Mouse (Mus musculus): Measurements from ENCODE around the gene Tshr. TPM values are rescaled to one million over a fixed set of nuclear protein-coding genes. Genes with fewer than 3 reads are reported as not detected.
"Not testable (repeated sequence)": the region's sequence is repeated elsewhere in the genome, so short reads cannot be mapped to it uniquely, and the experiment has no call there.

Gene Tshr
- polyA plus RNA-seq, 1 experiment from 2014 or later = 0.50 TPM

DNA sequence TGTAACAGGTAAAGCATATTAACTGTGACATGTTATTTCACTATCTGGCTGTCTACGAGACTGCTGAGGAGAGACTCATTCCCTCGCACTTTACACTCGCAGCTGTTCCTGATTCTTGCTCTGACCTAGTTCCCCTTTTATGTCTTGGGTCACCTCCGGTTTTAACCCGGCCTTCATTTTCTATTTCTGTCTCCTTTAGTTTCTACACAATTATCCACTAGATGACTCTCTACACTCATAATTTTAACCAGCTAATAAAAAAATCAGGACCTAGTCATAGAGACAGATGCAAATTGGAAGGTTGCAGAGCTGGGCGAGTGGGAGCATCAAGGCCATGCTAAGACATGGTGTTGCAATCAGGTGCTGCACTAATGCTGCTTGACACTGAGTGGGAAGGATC lies 150.2 kb downstream of the Tshr start:
- H3K36me3 ChIP-seq (ENCODE audit: control insufficient read depth, insufficient read depth, low read length) = no peaks in the 10 kb centered on the region
- H3K9me3 ChIP-seq (replicated peaks; ENCODE audit: control insufficient read depth, low read length) = no peaks in the 10 kb centered on the region
- H3K4me3 ChIP-seq (replicated peaks; ENCODE audit: low read length) = no peak overlapping the region
- H3K9ac ChIP-seq (ENCODE audit: low read length) = no peak overlapping the region
- H3K4me1 ChIP-seq (ENCODE audit: control insufficient read depth, insufficient read depth, low read length) = no peaks in the 10 kb centered on the region
- 83% methylated on average over 6 of the region's 6 CpGs for WGBS
- no peaks in the 10 kb centered on the region for H3K27me3 ChIP-seq (ENCODE audit: control insufficient read depth, insufficient read depth, low read length)
- ATAC-seq (ENCODE audit: insufficient read depth, low FRiP score) = no peak
- H3K27ac ChIP-seq (ENCODE audit: low read length) = no peak overlapping the region
- H3K4me2 ChIP-seq (ENCODE audit: low read depth, low read length) = no peak overlapping the region

- ATAC-seq (ENCODE audit: insufficient read depth, low FRiP score) = no peak
- Histone ChIP-seq H3K9ac (ENCODE audit: low read length) (no peak overlapping the region), H3K27ac (ENCODE audit: low read length) (no peak overlapping the region), H3K36me3 (ENCODE audit: control insufficient read depth, insufficient read depth, low read length) (no peaks in the 10 kb centered on the region), H3K27me3 (ENCODE audit: control insufficient read depth, insufficient read depth, low read length) (no peaks in the 10 kb centered on the region), H3K4me3 (replicated peaks; ENCODE audit: low read length) (no peak overlapping the region), H3K4me2 (ENCODE audit: low read depth, low read length) (no peak overlapping the region), H3K4me1 (ENCODE audit: control insufficient read depth, insufficient read depth, low read length) (no peaks in the 10 kb centered on the region), H3K9me3 (replicated peaks; ENCODE audit: control insufficient read depth, low read length) (no peaks in the 10 kb centered on the region)
- 86% methylated on average over 7 of the region's 7 CpGs for WGBS
Observed at GRCm38 (mm10) chr12:91540202-91540601, 155.8 kb downstream of the Tshr start.

- H3K9me3 ChIP-seq (replicated peaks; ENCODE audit: control insufficient read depth, low read length) = no peaks in the 10 kb centered on the region
- no peaks in the 10 kb centered on the region for H3K27me3 ChIP-seq (ENCODE audit: control insufficient read depth, insufficient read depth, low read length)
- H3K27ac ChIP-seq (ENCODE audit: low read length) = no peak overlapping the region
- H3K4me1 ChIP-seq (ENCODE audit: control insufficient read depth, insufficient read depth, low read length) = peaks cover 5% of the 10 kb centered on the region; the same call in 1 of the 2 replicates
- no peaks in the 10 kb centered on the region for H3K36me3 ChIP-seq (ENCODE audit: control insufficient read depth, insufficient read depth, low read length)
- 54% methylated on average over 9 of the region's 9 CpGs for WGBS
- H3K4me3 ChIP-seq (replicated peaks; ENCODE audit: low read length) = no peak overlapping the region
- H3K9ac ChIP-seq (ENCODE audit: low read length) = no peak overlapping the region
- no peak for ATAC-seq (ENCODE audit: insufficient read depth, low FRiP score)
- no peak overlapping the region for H3K4me2 ChIP-seq (ENCODE audit: low read depth, low read length)
Observed at GRCm38 (mm10) chr12:91549471-91549870, 165.1 kb downstream of the Tshr start.

DNA sequence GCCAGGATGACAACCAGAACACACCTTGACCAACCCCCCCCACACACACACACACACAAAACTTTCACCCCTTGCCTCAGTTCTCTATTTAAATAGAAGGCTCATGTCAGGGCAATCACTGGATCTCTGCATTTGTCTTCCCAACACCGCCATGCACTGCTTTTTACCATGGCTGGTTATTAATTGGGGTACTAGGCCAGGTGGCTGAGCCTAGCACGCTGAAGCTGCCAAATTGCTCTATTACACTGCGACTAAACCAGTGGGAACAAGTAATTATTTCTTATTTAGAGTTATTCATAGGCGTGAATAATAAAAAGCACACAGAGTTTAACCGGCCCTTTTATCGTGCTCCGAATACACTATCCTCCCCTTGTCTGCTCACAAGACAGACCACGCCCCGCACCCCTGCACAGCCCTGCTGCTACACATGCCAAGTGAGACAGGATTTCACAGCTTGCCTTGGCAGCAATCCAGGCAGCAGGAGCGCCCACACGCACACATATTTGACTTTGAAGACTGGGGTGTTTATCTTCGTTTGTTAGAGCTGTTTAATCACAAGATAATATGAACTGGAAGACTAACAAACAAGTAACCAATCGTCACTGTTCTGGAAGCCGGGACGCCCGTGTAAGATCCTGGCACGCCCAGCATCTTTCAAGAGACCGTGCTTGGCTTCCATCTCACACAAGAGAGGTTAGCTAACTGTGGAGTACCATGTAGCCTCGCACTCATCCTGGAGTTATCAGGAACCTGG lies 167.6 kb downstream of the Tshr start:
- peak overlapping the region; percentile 29 for H3K4me2 ChIP-seq (ENCODE audit: low read depth, low read length)
- 41% methylated on average over 19 of the region's 19 CpGs for WGBS
- ATAC-seq (ENCODE audit: insufficient read depth, low FRiP score) = peak; percentile 94

GRCm38 (mm10) chr12:91557358-91558005 lies 173.1 kb downstream of the Tshr start:
- not testable (repeated sequence) for H3K9ac ChIP-seq (ENCODE audit: low read length); H3K36me3 ChIP-seq (ENCODE audit: control insufficient read depth, insufficient read depth, low read length); H3K4me1 ChIP-seq (ENCODE audit: control insufficient read depth, insufficient read depth, low read length); H3K27me3 ChIP-seq (ENCODE audit: control insufficient read depth, insufficient read depth, low read length); H3K4me3 ChIP-seq (replicated peaks; ENCODE audit: low read length); H3K9me3 ChIP-seq (replicated peaks; ENCODE audit: control insufficient read depth, low read length); H3K4me2 ChIP-seq (ENCODE audit: low read depth, low read length)
- ATAC-seq (ENCODE audit: insufficient read depth, low FRiP score) = peak; percentile 94
- peak overlapping the region; percentile 15; the same call in 1 of the 2 replicates for H3K27ac ChIP-seq (ENCODE audit: low read length)
- WGBS = 74% methylated on average over 8 of the region's 8 CpGs

More for the DNA sequence above, 167.6 kb downstream of the Tshr start:
- Histone ChIP-seq H3K27me3 (ENCODE audit: control insufficient read depth, insufficient read depth, low read length) (no peaks in the 10 kb centered on the region), H3K36me3 (ENCODE audit: control insufficient read depth, insufficient read depth, low read length) (no peaks in the 10 kb centered on the region), H3K4me3 (replicated peaks; ENCODE audit: low read length) (no peak overlapping the region), H3K9ac (ENCODE audit: low read length) (no peak overlapping the region), H3K9me3 (replicated peaks; ENCODE audit: control insufficient read depth, low read length) (no peaks in the 10 kb centered on the region), H3K4me1 (ENCODE audit: control insufficient read depth, insufficient read depth, low read length) (peaks cover 5% of the 10 kb centered on the region; the same call in 1 of the 2 replicates), H3K27ac (ENCODE audit: low read length) (peak overlapping the region; percentile 41)

DNA sequence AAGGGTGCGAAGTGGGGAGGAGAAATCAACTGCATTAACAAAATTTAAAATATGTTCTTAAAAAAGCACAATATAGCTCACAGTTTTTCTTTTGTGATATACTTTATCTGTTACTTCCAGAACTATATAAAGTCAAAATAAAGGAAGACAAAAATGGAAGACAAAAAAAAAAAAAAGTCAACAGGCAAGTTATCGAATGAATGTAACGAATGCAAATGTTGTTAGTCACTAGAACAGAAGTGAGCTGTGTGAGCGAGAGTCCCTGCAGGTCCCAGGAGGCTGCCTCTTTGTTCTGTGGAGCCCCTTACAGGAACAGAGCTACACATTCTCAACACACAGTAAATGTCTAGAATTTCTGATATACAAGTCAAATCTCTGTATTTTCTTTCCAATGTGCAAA lies 173.8 kb downstream of the Tshr start:
- H3K4me3 ChIP-seq (replicated peaks; ENCODE audit: low read length); H3K4me1 ChIP-seq (ENCODE audit: control insufficient read depth, insufficient read depth, low read length); H3K9me3 ChIP-seq (replicated peaks; ENCODE audit: control insufficient read depth, low read length); ATAC-seq (ENCODE audit: insufficient read depth, low FRiP score); H3K27ac ChIP-seq (ENCODE audit: low read length); H3K36me3 ChIP-seq (ENCODE audit: control insufficient read depth, insufficient read depth, low read length); H3K4me2 ChIP-seq (ENCODE audit: low read depth, low read length); H3K9ac ChIP-seq (ENCODE audit: low read length); H3K27me3 ChIP-seq (ENCODE audit: control insufficient read depth, insufficient read depth, low read length): not testable (repeated sequence)
- 78% methylated on average over 4 of the region's 4 CpGs for WGBS

GRCm38 (mm10) chr12:91567145-91567544 lies 182.8 kb downstream of the Tshr start:
- Histone ChIP-seq H3K27me3 (ENCODE audit: control insufficient read depth, insufficient read depth, low read length) (no peaks in the 10 kb centered on the region), H3K36me3 (ENCODE audit: control insufficient read depth, insufficient read depth, low read length) (peaks cover 9% of the 10 kb centered on the region), H3K9me3 (replicated peaks; ENCODE audit: control insufficient read depth, low read length) (no peaks in the 10 kb centered on the region), H3K4me3 (replicated peaks; ENCODE audit: low read length) (no peak overlapping the region), H3K9ac (ENCODE audit: low read length) (no peak overlapping the region), H3K27ac (ENCODE audit: low read length) (no peak overlapping the region), H3K4me2 (ENCODE audit: low read depth, low read length) (no peak overlapping the region), H3K4me1 (ENCODE audit: control insufficient read depth, insufficient read depth, low read length) (no peaks in the 10 kb centered on the region)
- ATAC-seq (ENCODE audit: insufficient read depth, low FRiP score) = no peak
- 90% methylated on average over 4 of the region's 4 CpGs for WGBS

DNA sequence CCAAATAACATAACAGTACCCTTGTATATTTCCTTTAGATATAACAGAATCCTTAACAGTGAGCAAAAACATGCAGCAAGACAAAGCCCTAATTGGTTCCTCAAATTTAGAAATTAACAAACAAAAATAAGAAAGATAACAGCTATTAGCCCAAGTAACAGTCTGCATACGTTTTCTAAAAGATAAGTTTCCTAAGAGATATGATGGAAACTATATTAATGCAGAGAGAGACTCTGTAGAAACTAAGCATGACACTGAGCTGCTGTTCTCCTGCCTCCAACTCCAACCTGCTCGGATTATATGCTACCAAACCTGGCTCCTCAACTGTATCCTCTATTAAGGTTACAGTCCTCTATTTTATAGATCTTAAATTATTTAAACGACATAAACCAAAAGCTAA lies 184.9 kb downstream of the Tshr start:
- ATAC-seq (ENCODE audit: insufficient read depth, low FRiP score) = no peak
- H3K4me1 ChIP-seq (ENCODE audit: control insufficient read depth, insufficient read depth, low read length) = no peaks in the 10 kb centered on the region
- no peak overlapping the region for H3K4me2 ChIP-seq (ENCODE audit: low read depth, low read length)
- H3K27ac ChIP-seq (ENCODE audit: low read length) = no peak overlapping the region
- H3K4me3 ChIP-seq (replicated peaks; ENCODE audit: low read length) = no peak overlapping the region
- no peaks in the 10 kb centered on the region for H3K27me3 ChIP-seq (ENCODE audit: control insufficient read depth, insufficient read depth, low read length)
- H3K9me3 ChIP-seq (replicated peaks; ENCODE audit: control insufficient read depth, low read length) = no peaks in the 10 kb centered on the region
- H3K36me3 ChIP-seq (ENCODE audit: control insufficient read depth, insufficient read depth, low read length) = peaks cover 12% of the 10 kb centered on the region
- 78% methylated on average over 3 of the region's 3 CpGs for WGBS
- H3K9ac ChIP-seq (ENCODE audit: low read length) = no peak overlapping the region

GRCm38 (mm10) chr12:91571708-91572107 lies 187.3 kb downstream of the Tshr start:
- WGBS = 84% methylated on average over 2 of the region's 2 CpGs
- Histone ChIP-seq H3K9me3 (replicated peaks; ENCODE audit: control insufficient read depth, low read length) (no peaks in the 10 kb centered on the region), H3K4me1 (ENCODE audit: control insufficient read depth, insufficient read depth, low read length) (no peaks in the 10 kb centered on the region), H3K4me2 (ENCODE audit: low read depth, low read length) (no peak overlapping the region), H3K4me3 (replicated peaks; ENCODE audit: low read length) (no peak overlapping the region), H3K9ac (ENCODE audit: low read length) (no peak overlapping the region), H3K36me3 (ENCODE audit: control insufficient read depth, insufficient read depth, low read length) (peaks cover 10% of the 10 kb centered on the region), H3K27me3 (ENCODE audit: control insufficient read depth, insufficient read depth, low read length) (no peaks in the 10 kb centered on the region), H3K27ac (ENCODE audit: low read length) (no peak overlapping the region)
- ATAC-seq (ENCODE audit: insufficient read depth, low FRiP score) = no peak

Measured in stomach, embryonic 16.5 days (tissue).